Mouse (Mus musculus): ENCODE measurements around the gene Galt. TPM values are rescaled to one million over a fixed set of nuclear protein-coding genes. Genes with fewer than 3 reads are reported as not detected.

Galt gene
- 36.5 and 39.6 TPM in 2 replicates for polyA plus RNA-seq (2015; fragmentation: Nextera tagmentation; extraction: Ambion mirVana)

- H3K27ac ChIP-seq (ENCODE audit: low read length), result peak within 1 kb of the TSS; percentile 95
- ATAC-seq (ENCODE audit: low read depth), result peak; percentile 48
- 12% methylated on average over 14 of the region's 14 CpGs for WGBS
- peaks cover 18% of the 10 kb centered on the region for H3K4me1 ChIP-seq (replicated peaks; ENCODE audit: control insufficient read depth, insufficient read depth, low read length)
- peak within 1 kb of the TSS; percentile 79 for H3K4me3 ChIP-seq (ENCODE audit: low read length)
- no peaks in the 10 kb centered on the region for H3K27me3 ChIP-seq (ENCODE audit: control insufficient read depth, insufficient read depth, low read depth, low read length)
- peak within 1 kb of the TSS; percentile 86 for H3K9ac ChIP-seq (ENCODE audit: low read length)
- no peaks in the 10 kb centered on the region for H3K36me3 ChIP-seq (ENCODE audit: control insufficient read depth, insufficient read depth, low read length)
- no peaks in the 10 kb centered on the region for H3K9me3 ChIP-seq (ENCODE audit: control insufficient read depth, low read length)
- peak within 1 kb of the TSS; percentile 93 for H3K4me2 ChIP-seq (ENCODE audit: low read depth, low read length)
These were observed at the start of gene Galt for GRCm38 (mm10) chr4:41754797-41755337. Galt (plus strand) TSS chr4:41755228.

- Histone ChIP-seq H3K4me1 (replicated peaks; ENCODE audit: control insufficient read depth, insufficient read depth, low read length) (peaks cover 10% of the 10 kb centered on the region), H3K9me3 (ENCODE audit: control insufficient read depth, low read length) (no peaks in the 10 kb centered on the region), H3K9ac (ENCODE audit: low read length) (no peak overlapping the region), H3K27ac (ENCODE audit: low read length) (no peak overlapping the region), H3K36me3 (ENCODE audit: control insufficient read depth, insufficient read depth, low read length) (peaks cover 3% of the 10 kb centered on the region; the same call in 1 of the 2 replicates), H3K4me2 (ENCODE audit: low read depth, low read length) (no peak overlapping the region), H3K27me3 (ENCODE audit: control insufficient read depth, insufficient read depth, low read depth, low read length) (peaks cover 3% of the 10 kb centered on the region; the same call in 1 of the 2 replicates), H3K4me3 (ENCODE audit: low read length) (no peak overlapping the region)
- WGBS, result 52% methylated on average over 19 of the region's 19 CpGs
- 0 out of 2 replicates have a peak, but pooled peaks have one; percentile 19 for ATAC-seq (ENCODE audit: low read depth)
These were observed 48.9 kb upstream of the Galt start for GRCm38 (mm10) chr4:41705922-41706754.

- Histone ChIP-seq H3K4me3 (ENCODE audit: low read length) (no peak overlapping the region), H3K4me1 (replicated peaks; ENCODE audit: control insufficient read depth, insufficient read depth, low read length) (peaks cover 18% of the 10 kb centered on the region), H3K9ac (ENCODE audit: low read length) (no peak overlapping the region), H3K9me3 (ENCODE audit: control insufficient read depth, low read length) (no peaks in the 10 kb centered on the region), H3K27me3 (ENCODE audit: control insufficient read depth, insufficient read depth, low read depth, low read length) (peaks cover 3% of the 10 kb centered on the region; the same call in 1 of the 2 replicates), H3K36me3 (ENCODE audit: control insufficient read depth, insufficient read depth, low read length) (peaks cover 7% of the 10 kb centered on the region; the same call in 1 of the 2 replicates), H3K27ac (ENCODE audit: low read length) (no peak overlapping the region), H3K4me2 (ENCODE audit: low read depth, low read length) (0 out of 2 replicates have a peak overlapping the region, but pooled peaks have one; percentile 19)
- WGBS, result under 1% methylated on average over 13 of the region's 13 CpGs
- ATAC-seq (ENCODE audit: low read depth), result peak; percentile 60
These were observed 48.0 kb upstream of the Galt start for GRCm38 (mm10) chr4:41707011-41707535.

GRCm38 (mm10) chr4:41708192-41708745 is 46.8 kb upstream of the Galt start:
- ATAC-seq (ENCODE audit: low read depth), result peak; percentile 29; the same call in 1 of the 2 replicates
- peaks cover 24% of the 10 kb centered on the region for H3K4me1 ChIP-seq (replicated peaks; ENCODE audit: control insufficient read depth, insufficient read depth, low read length)
- WGBS, result 18% methylated on average over 8 of the region's 8 CpGs

GRCm38 (mm10) chr4:41710229-41710628 is 44.8 kb upstream of the Galt start:
- ATAC-seq (ENCODE audit: low read depth), result no peak
- 55% methylated on average over 4 of the region's 4 CpGs for WGBS

More at GRCm38 (mm10) chr4:41708192-41708745, 46.8 kb upstream of the Galt start:
- no peaks in the 10 kb centered on the region for H3K9me3 ChIP-seq (ENCODE audit: control insufficient read depth, low read length)
- peaks cover 7% of the 10 kb centered on the region; the same call in 1 of the 2 replicates for H3K36me3 ChIP-seq (ENCODE audit: control insufficient read depth, insufficient read depth, low read length)
- peaks cover 3% of the 10 kb centered on the region; the same call in 1 of the 2 replicates for H3K27me3 ChIP-seq (ENCODE audit: control insufficient read depth, insufficient read depth, low read depth, low read length)
- H3K9ac ChIP-seq (ENCODE audit: low read length), result 0 out of 2 replicates have a peak overlapping the region, but pooled peaks have one; percentile 6
- H3K4me2 ChIP-seq (ENCODE audit: low read depth, low read length), result peak overlapping the region; percentile 33; the same call in 1 of the 2 replicates
- H3K27ac ChIP-seq (ENCODE audit: low read length), result no peak overlapping the region
- no peak overlapping the region for H3K4me3 ChIP-seq (ENCODE audit: low read length)

GRCm38 (mm10) chr4:41711705-41712375 is 43.2 kb upstream of the Galt start:
- no peak overlapping the region for H3K27ac ChIP-seq (ENCODE audit: low read length)
- WGBS, result 67% methylated on average over 16 of the region's 16 CpGs
- peak overlapping the region; percentile 95 for H3K4me2 ChIP-seq (ENCODE audit: low read depth, low read length)
- ATAC-seq (ENCODE audit: low read depth), result no peak
- H3K36me3 ChIP-seq (ENCODE audit: control insufficient read depth, insufficient read depth, low read length), result peaks cover 8% of the 10 kb centered on the region; the same call in 1 of the 2 replicates
- H3K4me1 ChIP-seq (replicated peaks; ENCODE audit: control insufficient read depth, insufficient read depth, low read length), result peaks cover 21% of the 10 kb centered on the region
- H3K4me3 ChIP-seq (ENCODE audit: low read length), result peak overlapping the region; percentile 64
- H3K9me3 ChIP-seq (ENCODE audit: control insufficient read depth, low read length), result no peaks in the 10 kb centered on the region
- peaks cover 1% of the 10 kb centered on the region; the same call in 1 of the 2 replicates for H3K27me3 ChIP-seq (ENCODE audit: control insufficient read depth, insufficient read depth, low read depth, low read length)
- peak overlapping the region; percentile 84 for H3K9ac ChIP-seq (ENCODE audit: low read length)

More at GRCm38 (mm10) chr4:41710229-41710628, 44.8 kb upstream of the Galt start:
- Histone ChIP-seq H3K27me3 (ENCODE audit: control insufficient read depth, insufficient read depth, low read depth, low read length) (peaks cover 3% of the 10 kb centered on the region; the same call in 1 of the 2 replicates), H3K9me3 (ENCODE audit: control insufficient read depth, low read length) (no peaks in the 10 kb centered on the region), H3K4me3 (ENCODE audit: low read length) (no peak overlapping the region), H3K4me1 (replicated peaks; ENCODE audit: control insufficient read depth, insufficient read depth, low read length) (peaks cover 26% of the 10 kb centered on the region), H3K9ac (ENCODE audit: low read length) (no peak overlapping the region), H3K36me3 (ENCODE audit: control insufficient read depth, insufficient read depth, low read length) (peaks cover 7% of the 10 kb centered on the region; the same call in 1 of the 2 replicates), H3K27ac (ENCODE audit: low read length) (no peak overlapping the region), H3K4me2 (ENCODE audit: low read depth, low read length) (no peak overlapping the region)

GRCm38 (mm10) chr4:41712421-41713196 is 42.4 kb upstream of the Galt start:
- WGBS, result 26% methylated on average over 31 of the region's 31 CpGs
- ATAC-seq (ENCODE audit: low read depth), result 0 out of 2 replicates have a peak, but pooled peaks have one; percentile 2

More at GRCm38 (mm10) chr4:41712421-41713196, 42.4 kb upstream of the Galt start:
- peaks cover 19% of the 10 kb centered on the region for H3K4me1 ChIP-seq (replicated peaks; ENCODE audit: control insufficient read depth, insufficient read depth, low read length)
- peak overlapping the region; percentile 84 for H3K9ac ChIP-seq (ENCODE audit: low read length)
- H3K27me3 ChIP-seq (ENCODE audit: control insufficient read depth, insufficient read depth, low read depth, low read length), result no peaks in the 10 kb centered on the region
- H3K36me3 ChIP-seq (ENCODE audit: control insufficient read depth, insufficient read depth, low read length), result peaks cover 9% of the 10 kb centered on the region; the same call in 1 of the 2 replicates
- H3K27ac ChIP-seq (ENCODE audit: low read length), result peak overlapping the region; percentile 50
- H3K4me2 ChIP-seq (ENCODE audit: low read depth, low read length), result peak overlapping the region; percentile 95
- H3K4me3 ChIP-seq (ENCODE audit: low read length), result peak overlapping the region; percentile 64
- no peaks in the 10 kb centered on the region for H3K9me3 ChIP-seq (ENCODE audit: control insufficient read depth, low read length)
